Mouse (Mus musculus): Measurements from ENCODE around the gene Ist1.

Ist1 gene

DNA sequence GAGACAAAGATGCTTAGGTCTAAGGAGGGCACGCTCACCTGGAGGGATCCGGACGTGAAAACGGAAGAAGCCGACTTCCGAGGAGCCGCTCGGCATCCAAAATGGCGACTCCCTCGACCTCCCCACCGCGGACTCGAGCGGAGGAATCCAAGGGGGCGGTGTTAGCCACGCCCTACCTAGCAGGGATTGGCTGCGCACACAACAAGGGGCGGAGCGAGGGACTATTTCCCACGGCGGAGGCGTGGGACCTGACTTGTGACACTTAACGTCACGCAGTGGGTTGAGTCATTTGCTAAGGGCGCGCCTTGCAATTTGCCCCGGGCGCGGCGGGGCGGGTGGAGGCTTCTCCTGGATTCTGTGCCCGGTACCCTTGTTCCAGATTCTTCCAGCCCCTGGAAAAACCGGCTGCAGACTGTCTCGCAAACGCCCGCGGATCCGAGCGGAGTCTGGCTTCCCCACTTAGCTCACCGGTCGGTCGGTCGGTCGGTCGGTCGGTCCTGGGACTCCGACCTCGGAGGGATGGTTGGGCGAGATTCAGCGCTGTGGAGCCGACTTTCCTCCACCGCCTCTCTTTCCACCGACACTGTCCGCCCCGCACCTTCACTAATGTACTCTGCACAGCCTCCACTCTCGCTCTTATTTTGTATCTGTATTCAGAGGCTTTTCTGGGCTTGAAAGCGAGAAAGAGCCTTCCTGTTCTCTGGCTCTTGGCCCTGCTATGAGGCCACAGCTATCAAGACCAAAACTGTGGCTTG lies at the start of gene Ist1:
TSS of gene Ist1 (minus strand) at position 115 of the 755 bp plus-strand sequence.
- peak; percentile 99 for DNase-seq (ENCODE audit: low spot score)

GRCm38 (mm10) chr8:109738049-109738380 lies 45.0 kb upstream of the Ist1 start:
- no peak for DNase-seq (ENCODE audit: low spot score)

GRCm38 (mm10) chr8:109737237-109738048 lies 44.4 kb upstream of the Ist1 start, which contains the start of gene Atxn1l:
Gene Atxn1l, minus strand, starts transcription at chr8:109737739.
- DNase-seq (ENCODE audit: low spot score): peak; percentile 93

DNA sequence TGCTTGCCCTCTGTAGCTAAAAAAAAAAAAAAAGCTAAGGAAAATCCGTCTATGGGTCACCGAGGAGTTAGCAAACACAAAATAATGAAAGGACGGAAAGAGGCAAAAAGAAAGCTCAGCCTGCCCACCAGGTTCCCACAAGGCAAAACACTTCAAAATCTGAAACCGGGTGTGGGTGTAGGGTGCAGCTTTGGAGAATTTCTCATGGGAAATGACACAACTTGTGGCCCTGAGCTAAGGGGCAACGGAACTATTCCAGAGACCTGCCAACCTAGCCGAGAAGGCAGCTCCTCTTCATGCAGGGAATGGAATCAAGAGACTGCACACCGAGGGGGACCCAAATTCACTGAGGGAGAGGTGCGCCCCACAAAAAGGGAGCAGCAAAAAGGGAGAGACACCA lies 43.8 kb upstream of the Ist1 start:
- no peak for DNase-seq (ENCODE audit: low spot score)

- no peak for DNase-seq (ENCODE audit: low spot score)
Measured at GRCm38 (mm10) chr8:109734018-109734417, 41.0 kb upstream of the Ist1 start.

DNA sequence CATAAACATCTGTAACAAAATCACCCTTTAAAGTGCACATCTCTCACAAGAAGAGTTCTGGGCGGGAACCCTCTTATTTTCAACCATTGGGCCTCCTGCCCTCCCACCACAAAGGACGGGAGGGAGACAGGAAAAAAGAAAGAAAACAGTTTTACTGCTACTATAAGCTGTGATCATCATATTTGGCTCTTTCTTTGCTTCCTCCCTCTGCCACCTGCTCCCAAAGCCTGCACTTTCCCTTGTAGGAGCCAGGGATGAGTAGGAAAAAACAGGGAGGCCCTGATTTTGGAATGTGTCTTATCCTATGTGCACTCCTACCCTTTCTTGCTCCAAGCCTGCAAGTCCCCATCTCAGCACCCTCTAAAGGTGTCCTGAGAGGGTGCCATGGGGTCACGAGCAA lies 38.0 kb upstream of the Ist1 start:
- DNase-seq (ENCODE audit: low spot score): no peak

- DNase-seq (ENCODE audit: low spot score): no peak
Measured at GRCm38 (mm10) chr8:109725106-109725505, 32.0 kb upstream of the Ist1 start.

- DNase-seq (ENCODE audit: low spot score): no peak
Measured at GRCm38 (mm10) chr8:109714961-109715360, 21.9 kb upstream of the Ist1 start.

DNA sequence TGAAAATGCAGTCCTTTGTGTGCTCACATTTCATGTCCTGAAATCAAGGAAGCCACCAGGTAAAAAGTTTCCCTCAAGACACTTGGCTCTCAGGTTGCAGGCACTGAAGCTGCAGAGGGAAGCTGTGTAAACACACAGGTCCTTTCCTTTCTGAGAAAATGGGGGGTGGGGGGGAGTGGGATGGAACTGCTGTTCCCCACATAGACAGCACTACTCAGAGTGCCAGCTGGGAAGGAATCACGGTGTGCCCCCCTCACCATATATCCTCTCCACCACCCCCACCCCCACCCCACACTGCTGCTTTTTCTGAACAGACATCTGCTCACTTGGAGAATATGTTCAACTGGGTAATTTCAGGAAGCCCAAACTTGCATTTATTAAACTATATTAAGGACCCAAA lies 19.5 kb upstream of the Ist1 start:
- no peak for DNase-seq (ENCODE audit: low spot score)

DNA sequence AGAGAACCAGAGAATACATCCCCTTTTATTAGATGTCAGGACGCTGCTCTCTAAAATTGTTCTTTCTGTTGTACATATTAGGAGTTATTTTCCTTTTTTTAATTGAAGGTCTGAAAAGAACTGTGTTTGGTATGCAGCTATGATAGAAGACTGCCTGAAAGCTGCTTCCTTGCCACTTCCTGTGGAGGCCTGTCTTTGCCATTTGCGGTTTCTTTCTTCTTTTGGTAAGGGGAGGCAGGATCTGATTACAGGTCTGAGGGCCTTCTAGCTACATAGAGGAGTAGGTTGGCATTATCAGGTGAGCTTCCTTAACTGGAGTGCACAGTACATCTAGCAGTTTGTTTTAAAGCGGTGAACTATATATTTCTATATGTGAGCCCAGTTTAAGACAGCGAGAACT lies 14.9 kb upstream of the Ist1 start:
- DNase-seq (ENCODE audit: low spot score): no peak

DNA sequence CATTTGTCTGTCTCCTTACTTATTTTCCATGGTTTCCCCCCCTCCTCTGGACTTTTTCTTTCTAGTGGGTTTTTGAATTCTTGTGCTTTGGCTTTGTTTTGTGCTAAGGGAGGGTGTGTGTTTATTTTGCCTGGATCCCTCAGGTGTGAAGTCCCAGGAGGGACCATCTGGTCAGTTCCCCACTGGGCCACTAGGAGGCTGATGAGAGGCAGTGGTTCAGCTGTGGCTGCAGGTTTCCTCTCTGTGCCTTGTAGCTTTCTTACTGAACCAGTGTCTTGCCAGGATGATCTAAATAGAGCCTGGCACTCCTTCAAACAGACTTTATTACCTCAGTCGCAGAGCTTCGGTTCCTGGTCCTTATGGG lies 13.8 kb upstream of the Ist1 start:
- DNase-seq (ENCODE audit: low spot score): peak; percentile 88

DNA sequence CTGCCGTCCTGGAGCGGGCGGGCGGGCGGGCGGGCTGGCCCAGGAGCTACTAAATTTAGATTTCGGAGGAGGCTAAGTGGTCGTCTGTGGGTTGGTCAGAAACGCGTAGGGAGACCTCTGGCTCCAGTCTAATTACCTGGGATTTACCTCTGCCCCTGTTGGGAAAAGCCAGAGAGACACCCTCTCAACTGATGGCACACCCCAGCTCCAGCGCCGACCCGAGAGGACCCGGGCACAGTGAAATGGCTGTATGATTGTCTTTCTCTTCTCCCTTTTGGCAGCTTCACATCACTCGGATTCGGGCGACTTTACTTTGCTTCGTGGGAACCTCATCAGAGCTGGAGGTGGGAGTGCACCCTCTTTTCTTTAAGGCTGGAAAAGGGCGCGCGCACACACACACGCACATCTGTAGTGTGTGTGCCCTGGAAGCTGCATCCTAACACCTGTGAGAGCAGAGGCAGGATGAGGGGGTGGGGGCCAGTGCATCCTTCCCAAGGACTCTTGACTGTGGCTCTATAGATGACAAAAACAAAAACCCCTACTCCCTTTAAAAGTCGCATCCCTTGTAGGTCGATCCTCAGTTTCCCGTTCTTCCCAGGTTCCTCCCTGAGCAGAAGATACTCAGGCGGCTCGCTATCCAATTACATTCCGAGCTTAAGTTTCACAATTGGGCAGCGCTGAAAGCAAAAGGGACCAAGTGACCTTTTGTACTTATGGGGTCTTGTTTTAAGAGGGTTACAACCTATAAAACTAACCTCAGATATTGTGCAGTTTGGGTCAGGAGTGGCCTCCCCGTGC lies 13.2 kb upstream of the Ist1 start:
- peak; percentile 51 for DNase-seq (ENCODE audit: low spot score)

DNA sequence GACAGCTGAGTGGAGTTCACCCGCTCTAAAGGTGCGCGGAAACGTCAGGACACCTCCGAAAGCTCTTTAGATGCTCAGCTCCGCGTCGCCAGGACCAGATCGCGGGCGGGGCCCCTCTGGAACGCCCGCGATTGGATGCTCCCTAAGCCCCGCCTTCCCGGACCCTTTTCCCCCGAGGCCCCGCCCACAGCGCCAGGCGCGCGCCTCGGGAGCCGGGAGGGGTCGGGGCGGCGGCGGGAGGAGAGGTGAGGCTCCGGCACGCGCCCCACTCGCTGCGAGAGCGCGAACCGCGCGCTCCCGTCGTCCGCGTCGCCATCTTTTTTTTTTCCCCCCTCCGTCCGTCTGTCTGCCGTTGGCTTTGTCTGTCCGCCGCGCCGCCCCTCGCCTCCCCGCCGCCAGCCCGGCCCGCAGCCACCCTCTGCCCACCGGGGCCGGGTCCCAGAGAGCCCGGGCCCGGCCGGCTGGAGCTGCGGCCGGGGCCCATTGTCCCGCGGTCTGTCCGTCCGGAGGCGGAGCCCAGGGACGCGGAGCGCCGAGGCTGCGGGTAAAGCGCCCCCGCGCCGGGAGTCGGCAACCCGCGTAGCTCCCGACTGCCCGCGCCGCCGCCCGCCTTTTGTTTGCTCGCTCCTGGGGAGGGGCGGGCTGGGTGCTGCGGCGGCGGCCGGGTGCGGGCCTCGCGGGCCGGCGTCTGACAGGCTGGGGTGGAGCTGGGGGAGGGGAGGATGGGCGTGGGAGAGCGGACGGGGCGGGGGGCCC lies 12.4 kb upstream of the Ist1 start, which contains the start of gene Zfp821:
TSS of gene Zfp821 (plus strand) at position 227 of the 756 bp plus-strand sequence.
- peak; percentile 96 for DNase-seq (ENCODE audit: low spot score)

DNA sequence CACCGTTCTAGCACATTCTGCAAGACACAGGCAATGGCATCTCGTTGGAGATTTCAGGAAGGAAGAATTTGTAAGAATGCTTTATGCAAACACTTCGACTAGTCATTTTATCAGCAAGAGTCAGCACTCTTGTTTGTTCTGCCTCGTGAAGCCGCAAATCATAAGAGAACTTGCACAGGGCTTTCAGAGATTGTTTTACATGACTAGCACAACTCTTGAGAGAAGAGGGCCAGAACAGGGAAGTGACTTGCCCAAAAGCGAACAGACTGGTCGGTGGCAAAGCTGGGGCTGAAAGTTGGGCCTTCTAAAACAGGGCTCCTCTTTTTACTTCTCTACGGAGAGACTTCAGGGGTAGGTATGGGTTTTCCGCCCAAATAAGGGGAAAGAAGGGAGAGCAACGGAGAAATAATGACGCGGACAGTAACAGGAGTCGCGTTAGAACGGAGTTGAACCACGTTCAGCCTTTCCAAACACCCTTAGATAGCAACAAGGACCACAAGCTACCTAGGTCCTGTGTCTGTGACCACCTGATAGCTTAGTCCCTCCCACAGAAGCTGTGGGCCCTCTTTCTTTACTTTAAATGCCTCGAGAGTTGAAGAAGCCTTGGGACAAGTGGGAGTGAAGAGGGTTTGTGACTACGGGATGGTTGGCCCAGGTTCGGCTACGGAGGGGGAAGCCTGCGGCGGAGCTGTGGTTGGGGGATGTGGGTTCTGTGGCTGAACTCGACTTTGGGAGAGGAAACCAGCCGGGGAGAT lies 11.7 kb upstream of the Ist1 start:
- DNase-seq (ENCODE audit: low spot score): no peak

DNA sequence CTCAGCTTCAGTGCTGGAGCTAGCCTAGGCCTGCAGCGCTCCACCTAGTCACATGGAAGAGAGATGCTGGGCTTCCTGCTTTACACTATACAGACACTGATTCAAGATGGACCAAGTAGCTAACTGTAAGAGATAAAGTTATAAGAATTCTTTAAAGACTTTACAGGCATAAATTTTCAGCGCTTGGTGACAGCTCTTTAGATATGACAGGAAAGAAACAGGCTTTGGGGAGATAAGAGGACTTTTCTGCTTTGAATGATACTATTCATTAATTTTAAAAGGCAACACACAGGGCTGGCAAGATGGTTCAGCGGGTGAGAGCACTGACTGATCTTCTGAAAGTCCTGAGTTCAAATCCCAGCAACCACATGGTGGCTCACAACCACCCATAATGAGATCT lies 5.4 kb upstream of the Ist1 start:
- DNase-seq (ENCODE audit: low spot score): no peak

- DNase-seq (ENCODE audit: low spot score): no peak
Measured at GRCm38 (mm10) chr8:109697754-109698153, 4.7 kb upstream of the Ist1 start.

GRCm38 (mm10) chr8:109694154-109694553 lies 1.1 kb upstream of the Ist1 start:
- DNase-seq (ENCODE audit: low spot score): no peak

DNA sequence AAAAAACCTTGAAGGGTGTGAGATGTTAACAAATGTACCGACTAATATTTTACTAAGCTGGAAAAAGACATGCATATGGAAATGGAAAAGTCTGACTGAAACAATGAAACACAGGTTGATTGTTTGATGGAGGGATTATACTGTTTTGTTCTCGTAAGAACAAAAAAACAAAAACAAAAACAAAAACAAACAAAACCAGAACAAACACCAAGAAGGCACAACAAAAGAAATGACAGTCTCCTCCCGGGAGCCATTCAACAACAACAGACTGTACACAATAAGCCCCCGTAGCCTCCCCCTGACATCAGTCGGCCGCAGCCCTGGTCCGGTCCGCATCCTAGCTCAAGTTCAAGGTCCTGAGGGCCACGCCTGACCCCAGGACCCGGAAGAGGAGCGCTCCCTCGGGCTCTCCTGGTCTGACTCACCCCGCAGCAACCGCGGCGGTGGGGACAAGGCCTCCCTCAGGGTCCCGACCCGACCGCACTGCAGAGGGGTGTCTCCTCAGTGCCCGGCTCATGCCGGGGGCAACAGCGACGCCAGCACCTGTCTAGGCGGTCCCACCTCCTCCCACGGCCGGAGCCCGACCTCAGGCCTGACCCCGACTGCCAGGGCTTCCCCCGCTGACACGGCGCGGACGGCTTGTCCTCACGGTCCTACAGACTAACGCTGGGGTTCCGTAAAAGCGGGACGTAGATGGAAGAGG lies 466 bp downstream of the Ist1 start:
- no peak for DNase-seq (ENCODE audit: low spot score)

DNA sequence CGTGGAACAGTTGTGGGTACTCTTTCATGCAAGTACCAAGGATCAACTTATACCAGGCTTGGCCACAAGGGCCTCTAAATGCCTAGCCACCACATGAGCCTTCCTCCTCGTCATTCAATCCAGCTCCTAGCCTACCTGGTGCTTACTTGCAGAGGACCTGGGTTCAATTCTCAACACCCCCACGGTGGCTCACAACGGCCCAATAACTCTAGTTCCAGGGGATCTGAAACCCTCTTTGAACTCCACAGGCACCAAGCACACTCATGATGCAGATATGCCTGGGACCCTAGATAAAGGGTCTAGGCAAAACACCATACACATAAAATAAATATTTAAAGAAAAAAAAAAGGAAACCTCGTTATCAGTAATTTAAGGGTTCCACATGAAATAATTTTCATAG lies 1.3 kb downstream of the Ist1 start:
- DNase-seq (ENCODE audit: low spot score): peak; percentile 50

DNA sequence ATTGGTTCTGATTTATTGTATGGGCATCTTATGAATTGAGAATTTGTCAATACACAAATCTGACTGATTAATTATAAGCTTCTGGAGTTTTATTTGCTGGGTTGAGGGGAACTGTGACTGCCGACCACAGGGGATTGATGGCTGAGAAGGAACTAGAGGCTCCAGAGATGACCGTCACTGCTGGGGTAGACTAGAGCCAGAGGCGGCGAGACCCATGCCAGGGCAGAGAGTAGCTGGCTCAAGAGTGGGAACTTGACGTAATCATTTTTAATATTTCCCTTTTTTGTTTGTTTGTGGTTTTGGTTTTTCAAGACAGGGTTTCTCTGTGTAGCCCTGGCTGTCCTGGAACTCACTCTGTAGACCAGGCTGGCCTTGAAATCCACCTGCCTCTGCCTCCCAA lies 5.8 kb downstream of the Ist1 start:
- no peak for DNase-seq (ENCODE audit: low spot score)

DNA sequence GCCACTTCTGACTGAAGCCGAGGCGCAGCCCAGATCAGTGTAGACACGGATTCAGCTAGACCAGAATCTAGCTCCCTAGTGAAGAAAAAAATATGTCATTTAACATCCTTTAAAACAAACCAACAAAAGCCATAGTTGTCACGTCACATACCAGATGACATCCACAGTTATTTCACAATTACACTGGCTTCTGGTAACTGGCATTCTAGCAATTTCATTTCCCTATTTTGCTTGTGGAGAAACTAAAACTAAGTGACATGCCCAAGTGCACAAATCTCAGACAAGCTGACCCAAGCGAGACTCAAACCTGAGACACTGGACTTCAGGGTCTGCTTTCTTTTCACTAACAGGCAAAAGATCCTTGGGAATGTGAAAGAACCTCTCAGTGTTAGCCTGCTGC lies 10.9 kb downstream of the Ist1 start:
- no peak for DNase-seq (ENCODE audit: low spot score)

Measured in retina, embryonic 14.5 days (tissue).